Mouse (Mus musculus) cerebral cortex, adult 2 months (tissue): ENCODE measurements around the gene Ifi47.

Source experiments
- WGBS: fragments of 180-500 bp; shearing (Covaris S2); methylation state at CpG from one replicate; pipeline ENCODE4 v1.1.7; 2018; 5-methylcytosine and 5-hydroxymethylcytosine counted together

The Ifi47 gene

DNA sequence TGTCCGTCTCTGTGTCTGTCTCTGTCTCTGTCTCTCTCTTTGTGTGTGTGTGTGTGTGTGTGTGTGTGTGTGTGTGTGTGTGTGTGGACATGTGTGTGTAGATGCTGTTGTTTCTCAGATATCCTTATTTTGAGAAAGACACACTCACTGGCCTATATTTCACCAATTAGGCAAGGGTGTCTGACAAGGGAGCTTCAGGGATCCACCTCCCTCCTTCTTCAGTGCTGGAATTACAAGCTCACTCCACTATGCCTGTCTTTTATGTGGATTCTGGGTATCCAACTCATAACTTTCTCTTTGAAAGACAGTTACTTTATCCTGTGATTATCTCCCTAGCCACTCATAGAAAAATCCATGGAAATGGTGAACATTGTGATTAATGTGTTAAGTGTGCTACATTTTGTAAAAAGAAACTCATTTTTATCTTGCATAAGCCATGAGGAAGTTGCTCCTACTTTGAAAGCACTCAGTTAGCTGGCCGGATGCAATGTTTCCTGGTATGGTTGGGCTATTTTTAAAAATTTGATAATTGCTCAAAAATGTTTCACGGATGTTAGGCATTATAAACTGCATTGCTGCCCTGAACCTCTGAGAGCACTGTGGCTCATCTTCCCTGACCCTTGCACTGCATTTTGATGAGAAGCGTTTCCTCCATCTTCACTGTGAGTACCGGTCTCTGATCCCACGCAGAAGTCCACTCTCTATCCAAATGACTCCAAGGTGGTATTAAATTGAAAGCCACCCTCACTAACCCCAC lies at the start of gene Ifi47:
Gene Ifi47 (plus strand): TSS at position 587 of the 757 bp plus-strand sequence.
- WGBS = 71% methylated on average over 6 of the region's 6 CpGs

- 86% methylated on average over 1 of the region's 6 CpGs for WGBS
These were observed 25.1 kb upstream of the Ifi47 start, which contains the start of gene 9930111J21Rik2 for GRCm38 (mm10) chr11:49051093-49051891. Gene 9930111J21Rik2 (minus strand): TSS chr11:49051242.

- no CpG with 5 or more reads among the region's 5 CpGs for WGBS
These were observed 24.5 kb upstream of the Ifi47 start for GRCm38 (mm10) chr11:49051894-49052293.

GRCm38 (mm10) chr11:49060061-49060460 lies 16.3 kb upstream of the Ifi47 start:
- WGBS = 51% methylated on average over 2 of the region's 3 CpGs

DNA sequence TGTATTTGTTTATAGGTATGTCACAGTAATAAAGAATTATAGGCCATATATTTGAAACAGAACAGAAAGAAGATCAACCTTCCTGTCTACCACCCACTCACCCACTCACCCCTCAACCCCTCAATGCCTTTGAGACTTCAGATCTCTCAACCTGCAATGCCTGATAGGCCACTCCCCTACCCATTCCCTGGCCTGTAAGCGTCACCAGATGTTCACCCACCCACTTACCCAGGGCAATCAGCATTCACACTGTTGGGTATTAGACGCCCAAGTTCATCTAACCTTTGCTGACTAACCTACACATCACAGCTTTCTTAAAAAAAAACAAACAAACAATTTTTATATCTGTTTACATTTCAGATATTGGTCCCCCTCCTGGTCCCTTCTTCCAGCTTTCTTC lies 14.5 kb upstream of the Ifi47 start:
- 88% methylated on average over 2 of the region's 2 CpGs for WGBS

- WGBS = 76% methylated on average over 5 of the region's 5 CpGs
These were observed 12.5 kb upstream of the Ifi47 start, which contains the start of gene Tgtp2 for GRCm38 (mm10) chr11:49063713-49064469. Gene Tgtp2 (minus strand): TSS chr11:49064206.

DNA sequence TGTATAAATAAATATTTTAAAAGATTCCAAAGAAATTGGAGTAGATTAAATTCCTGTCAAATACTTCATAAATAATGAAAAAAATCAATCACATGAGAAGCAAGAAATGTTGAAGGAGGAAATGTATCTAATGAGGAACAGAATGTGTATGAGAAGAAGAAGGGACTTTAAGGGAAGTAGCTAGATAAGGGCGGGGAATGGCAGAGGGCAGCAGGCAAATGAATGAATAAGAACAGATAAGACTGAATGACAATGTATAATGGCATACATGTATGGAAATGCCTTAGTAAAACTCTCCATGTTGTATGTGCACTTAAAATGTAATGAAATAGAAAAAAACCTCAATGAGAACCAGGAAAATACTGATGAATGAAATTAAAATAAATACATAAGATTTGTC lies 8.0 kb upstream of the Ifi47 start:
- 93% methylated on average over 1 of the region's 1 CpGs for WGBS

GRCm38 (mm10) chr11:49077012-49077411 lies 625 bp downstream of the Ifi47 start:
- WGBS = 91% methylated on average over 1 of the region's 1 CpGs

DNA sequence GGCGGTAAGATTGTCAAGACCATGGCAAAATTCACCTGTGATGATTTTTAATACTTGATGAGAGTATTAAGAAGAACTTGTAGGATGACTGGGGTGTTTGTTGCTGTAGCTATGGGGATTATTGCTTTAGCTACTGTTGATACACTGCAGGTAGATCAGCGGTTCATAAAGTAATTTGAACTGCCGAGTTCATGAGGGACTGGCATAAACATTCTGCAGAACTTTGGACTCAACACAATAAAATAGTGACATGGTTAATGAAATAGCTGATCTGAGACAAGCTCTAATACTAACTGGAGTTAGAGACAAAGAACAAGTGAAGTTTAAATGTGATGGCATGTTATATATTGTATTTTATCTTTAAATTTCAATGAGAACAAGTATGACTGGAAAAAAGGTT lies 2.3 kb downstream of the Ifi47 start:
- 89% methylated on average over 3 of the region's 3 CpGs for WGBS

GRCm38 (mm10) chr11:49080636-49081035 lies 4.2 kb downstream of the Ifi47 start:
- WGBS = 88% methylated on average over 1 of the region's 1 CpGs

DNA sequence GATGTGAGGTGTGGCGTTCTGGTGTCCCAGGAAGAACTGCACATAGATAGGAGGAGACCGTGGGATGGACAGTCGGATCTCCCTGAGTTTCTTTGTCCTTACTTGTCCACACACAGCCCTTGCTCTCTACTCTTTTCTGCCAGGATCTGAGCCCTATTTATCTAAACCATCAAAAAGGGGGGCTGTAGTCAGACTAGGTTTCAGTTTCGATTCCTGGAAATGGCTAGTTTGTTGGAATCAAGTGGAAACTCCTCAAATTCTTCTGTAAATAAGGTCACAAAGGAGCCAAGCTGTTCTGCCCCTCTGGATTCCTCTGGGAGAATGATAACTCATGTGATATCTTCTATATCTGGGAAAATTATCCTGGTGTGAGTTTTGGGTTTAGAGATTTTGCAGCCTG lies 5.0 kb downstream of the Ifi47 start:
- WGBS = 83% methylated on average over 4 of the region's 4 CpGs

DNA sequence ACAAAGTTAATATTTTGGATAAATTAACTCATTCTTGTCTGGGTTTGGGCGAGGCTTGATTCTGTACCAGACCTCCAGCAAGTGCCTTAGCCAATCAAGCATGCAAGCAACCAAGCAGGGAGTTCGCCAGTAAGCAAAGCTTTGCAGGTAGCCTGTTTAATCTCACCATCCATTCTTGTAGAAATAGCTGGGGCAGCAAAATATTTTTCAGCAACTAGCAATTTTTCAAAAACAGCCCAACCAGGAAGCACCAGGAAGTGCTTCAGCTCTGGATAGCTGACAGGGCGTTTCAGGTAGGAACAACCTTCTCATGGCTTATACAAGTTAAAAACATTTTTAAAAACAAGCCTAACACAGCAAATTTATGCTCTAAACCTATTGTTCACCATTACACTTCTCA lies 5.5 kb downstream of the Ifi47 start:
- 86% methylated on average over 3 of the region's 3 CpGs for WGBS

DNA sequence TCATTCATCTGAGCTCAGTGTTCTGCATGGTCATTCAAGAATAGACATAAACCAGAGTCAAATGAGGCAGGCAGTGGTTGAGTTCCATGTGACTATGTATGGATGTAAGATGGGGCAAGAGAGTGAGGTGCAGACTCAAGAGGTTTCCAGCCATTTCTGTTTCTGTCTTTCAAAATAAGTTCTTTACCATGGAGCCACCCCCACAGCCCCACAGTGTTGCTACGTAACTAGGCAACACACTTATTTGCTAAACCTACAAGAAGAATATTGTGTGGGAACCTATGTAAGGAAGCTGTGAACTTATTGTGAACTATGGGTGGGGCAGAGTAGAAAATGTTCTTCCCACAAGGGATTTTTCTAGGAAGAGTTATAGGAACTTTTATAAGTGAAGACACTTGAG lies 6.8 kb downstream of the Ifi47 start:
- WGBS = 42% methylated on average over 1 of the region's 1 CpGs

GRCm38 (mm10) chr11:49083808-49084207 lies 7.4 kb downstream of the Ifi47 start:
- WGBS = 77% methylated on average over 3 of the region's 3 CpGs

- 88% methylated on average over 1 of the region's 1 CpGs for WGBS
These were observed 8.0 kb downstream of the Ifi47 start for GRCm38 (mm10) chr11:49084385-49084784.

DNA sequence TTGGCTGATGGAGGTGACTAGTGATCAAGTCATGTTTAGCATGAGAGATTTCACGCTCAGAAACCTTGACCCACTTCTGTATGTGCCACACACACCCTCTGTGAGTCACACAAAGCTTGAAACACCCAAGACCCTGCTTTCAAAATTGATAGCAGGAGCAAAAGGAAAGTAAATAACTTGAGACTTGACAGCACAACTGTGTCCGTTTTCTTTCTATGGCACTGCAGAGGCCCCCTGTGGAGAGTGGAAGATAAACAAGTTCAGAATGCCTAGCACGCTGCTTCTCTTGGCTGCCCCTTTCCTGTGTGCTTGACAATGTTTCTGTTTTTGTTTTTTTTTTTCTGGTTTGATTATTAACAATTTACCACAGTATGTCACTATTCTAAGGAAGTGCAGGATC lies 8.5 kb downstream of the Ifi47 start:
- 45% methylated on average over 3 of the region's 3 CpGs for WGBS

- 80% methylated on average over 6 of the region's 6 CpGs for WGBS
These were observed 10.5 kb downstream of the Ifi47 start for GRCm38 (mm10) chr11:49086858-49087361.

DNA sequence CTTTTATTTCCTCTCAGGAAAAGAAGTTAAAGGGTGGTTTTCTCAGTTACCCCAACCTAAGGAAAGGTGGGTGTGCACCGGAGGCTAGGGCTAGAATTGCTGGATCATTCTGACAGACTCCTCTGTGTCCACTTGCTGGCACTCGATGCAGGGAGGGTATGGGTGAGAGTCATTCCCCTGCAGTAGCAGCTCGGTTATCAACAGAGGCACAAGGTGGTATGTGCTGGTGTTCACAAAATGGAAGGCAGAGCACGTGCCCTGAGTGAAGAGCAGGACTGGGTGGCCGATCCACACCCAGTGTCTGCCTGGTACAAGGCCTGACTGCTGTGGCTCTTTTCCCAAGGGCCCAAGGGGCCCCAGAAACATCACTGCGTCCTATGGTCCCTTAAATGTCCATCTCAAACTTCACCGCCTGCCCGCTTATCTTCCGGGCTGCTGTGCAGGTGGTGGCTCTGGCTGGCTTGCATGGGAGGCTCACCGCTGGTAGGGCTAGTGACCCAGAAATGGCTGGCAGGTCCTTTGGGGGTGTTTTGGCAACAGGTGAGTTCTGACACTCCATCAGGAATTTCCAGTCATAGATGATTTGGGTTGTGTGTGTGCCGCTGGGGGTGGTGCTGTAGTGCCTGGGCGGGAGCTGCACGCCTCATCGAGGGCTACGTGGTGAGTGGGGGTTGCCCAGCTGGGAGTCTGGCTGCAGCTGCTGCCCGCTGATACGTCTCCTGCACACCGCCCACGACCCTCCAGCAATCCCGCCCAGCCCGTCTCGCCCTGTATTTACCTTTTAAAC lies 11.6 kb downstream of the Ifi47 start:
- WGBS = 56% methylated on average over 22 of the region's 22 CpGs

DNA sequence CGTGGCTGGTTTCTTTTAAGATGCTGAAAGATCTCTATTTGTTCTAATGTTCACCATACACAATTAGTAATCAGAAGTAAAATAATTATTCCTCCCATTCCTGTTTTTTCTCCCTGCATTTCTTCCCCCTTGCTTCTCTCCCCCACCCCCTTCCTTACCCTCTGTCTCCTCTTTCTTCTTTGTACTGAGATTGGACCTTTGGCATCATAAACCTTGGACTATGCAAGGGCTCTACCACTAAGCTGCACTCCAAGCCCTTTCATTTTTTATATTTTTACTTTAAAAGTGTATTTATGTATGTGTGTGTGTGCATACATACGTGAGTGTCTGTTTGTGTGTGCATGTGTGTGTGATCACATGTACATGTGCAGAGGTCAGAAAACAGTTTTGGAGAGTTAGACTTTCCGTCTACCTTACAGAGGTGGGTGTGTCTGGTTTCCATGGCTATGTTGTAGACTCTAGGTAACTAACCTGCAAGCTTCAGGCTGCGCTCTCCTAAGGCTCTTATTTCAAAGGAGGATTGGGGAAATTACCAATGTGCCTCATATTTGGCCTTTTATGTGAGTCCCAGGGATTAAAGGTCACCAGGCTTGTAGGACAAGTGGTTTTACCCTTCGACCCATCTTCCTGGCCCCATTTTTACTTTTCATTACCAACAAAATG lies 12.7 kb downstream of the Ifi47 start:
- 97% methylated on average over 5 of the region's 5 CpGs for WGBS

- WGBS = 83% methylated on average over 3 of the region's 3 CpGs
These were observed 13.5 kb downstream of the Ifi47 start for GRCm38 (mm10) chr11:49089735-49090507.
